In genomic region chr14:38533495-38533894, GRCm38 (mm10) we compare ENCODE assay signal across 27 mouse cellular contexts.
"Had no signal": no experiment of that assay in that cellular context is flagged by ENCODE, and none has a peak within 500 bp of the region (broad histone marks: within the 10 kb centered on the region; RNA-seq: fewer than 3 reads in every experiment).

No protein-coding gene starts in this region.

- H3K27me3 ChIP-seq: limb, embryonic 12.5 days; limb, embryonic 13.5 days; limb, embryonic 15.5 days; liver, embryonic 12.5 days; liver, embryonic 13.5 days; liver, embryonic 15.5 days; lung, embryonic 15.5 days; megakaryocyte, embryonic 14.5 days; midbrain, embryonic 12.5 days; midbrain, embryonic 13.5 days; midbrain, embryonic 15.5 days; neural tube, embryonic 12.5 days had no signal

- DNase-seq: liver; liver, embryonic 13.5 days; liver, postnatal 0 days; lung, adult 18-20 months; lung, adult 2 months; lung, embryonic 14.5 days; lung, postnatal 10 days; lung, postnatal 14 days; lung, postnatal 36 days; lung, postnatal 4 days; midbrain, embryonic 14.5 days had no signal

- H3K4me3 ChIP-seq: limb, embryonic 10.5 days; limb, embryonic 12.5 days; limb, embryonic 13.5 days; limb, embryonic 15.5 days; liver, embryonic 12.5 days; liver, embryonic 13.5 days; liver, embryonic 15.5 days; lung, embryonic 15.5 days; megakaryocyte, embryonic 14.5 days; midbrain, embryonic 10.5 days; midbrain, embryonic 12.5 days; midbrain, embryonic 13.5 days; midbrain, embryonic 15.5 days; myocyte; neural tube, embryonic 12.5 days had no signal

- H3K27ac ChIP-seq: limb, embryonic 10.5 days; limb, embryonic 12.5 days; limb, embryonic 13.5 days; limb, embryonic 15.5 days; liver, embryonic 12.5 days; liver, embryonic 13.5 days; liver, embryonic 14.5 days; liver, embryonic 15.5 days; lung, embryonic 15.5 days; macrophage; midbrain, embryonic 10.5 days; midbrain, embryonic 12.5 days; midbrain, embryonic 13.5 days; midbrain, embryonic 15.5 days; neural tube, embryonic 12.5 days had no signal

- H3K9me3 ChIP-seq: limb, embryonic 10.5 days; limb, embryonic 12.5 days; limb, embryonic 13.5 days; limb, embryonic 15.5 days; liver, embryonic 12.5 days; liver, embryonic 13.5 days; liver, embryonic 15.5 days; lung, embryonic 15.5 days; megakaryocyte, embryonic 14.5 days; midbrain, embryonic 10.5 days; midbrain, embryonic 12.5 days; midbrain, embryonic 13.5 days; midbrain, embryonic 15.5 days; neural tube, embryonic 12.5 days had no signal

- H3K36me3 ChIP-seq: limb, embryonic 10.5 days; limb, embryonic 12.5 days; limb, embryonic 13.5 days; limb, embryonic 15.5 days; liver, embryonic 12.5 days; liver, embryonic 13.5 days; liver, embryonic 15.5 days; lung, embryonic 15.5 days; midbrain, embryonic 10.5 days; midbrain, embryonic 12.5 days; midbrain, embryonic 13.5 days; midbrain, embryonic 15.5 days; neural tube, embryonic 12.5 days had no signal

- H3K9ac ChIP-seq: limb, embryonic 12.5 days; limb, embryonic 13.5 days; limb, embryonic 15.5 days; liver, embryonic 12.5 days; liver, embryonic 13.5 days; liver, embryonic 14.5 days; liver, embryonic 15.5 days; liver, postnatal 0 days; lung, embryonic 14.5 days; lung, embryonic 15.5 days; midbrain, embryonic 12.5 days; midbrain, embryonic 13.5 days; midbrain, embryonic 15.5 days; neural tube, embryonic 12.5 days had no signal

- H3K4me1 ChIP-seq: limb, embryonic 10.5 days; limb, embryonic 12.5 days; limb, embryonic 13.5 days; limb, embryonic 15.5 days; liver, embryonic 12.5 days; liver, embryonic 13.5 days; liver, embryonic 15.5 days; lung, embryonic 15.5 days; megakaryocyte, embryonic 14.5 days; midbrain, embryonic 10.5 days; midbrain, embryonic 12.5 days; midbrain, embryonic 13.5 days; midbrain, embryonic 15.5 days; neural tube, embryonic 12.5 days had no signal
